Comparison of ENCODE assay signal across 20 mouse cellular contexts in genomic region chr11:6029790-6030189, GRCm38 (mm10). TPM values are rescaled to one million over a fixed set of nuclear protein-coding genes. Genes with fewer than 3 reads are reported as not detected.
A peak's percentile ranks its signal among the peaks of the same experiment; 100 is the strongest.
DNase-seq lines count a peak whose midpoint lies in the region; ATAC-seq and TF ChIP-seq lines count a peak whose summit lies in the region.
"Had no signal": no experiment of that assay in that cellular context is flagged by ENCODE, and none has a peak within 500 bp of the region (broad histone marks: within the 10 kb centered on the region; RNA-seq: fewer than 3 reads in every experiment).

No protein-coding gene starts in this region.

- H3K4me3 ChIP-seq in cerebellum, adult 2 months (replicated peaks; ENCODE audit: insufficient read depth, low read depth, low read length): no peak overlapping the region
- H3K4me3 ChIP-seq in forebrain, embryonic 13.5 days: no peak overlapping the region
- no peak overlapping the region for H3K4me3 ChIP-seq in forebrain, embryonic 12.5 days (replicated peaks)
- H3K4me3 ChIP-seq in hindbrain, postnatal 0 days (ENCODE audit: low read length): no peak overlapping the region
- H3K4me3 ChIP-seq in hindbrain, embryonic 16.5 days (ENCODE audit: low read length): no peak overlapping the region
- no peak overlapping the region for H3K4me3 ChIP-seq in myocyte
- H3K4me3 ChIP-seq: embryonic facial prominence, embryonic 10.5 days; heart, embryonic 13.5 days; hindbrain, embryonic 12.5 days had no signal

- DNase-seq in cerebellum, adult 2 months: peak in 1 of 2 experiments; percentile 34
- DNase-seq in cerebellum, adult 8-10 months: no peak
- no peak for DNase-seq in hindbrain, postnatal 0 days (ENCODE audit: low spot score)
- DNase-seq in thymus, postnatal 14 days: no peak
- DNase-seq: adrenal gland, postnatal 25 days; gastrocnemius, postnatal 36 days; heart, adult 11 months; heart, postnatal 4 days; kidney, adult 9 months had no signal

- H3K36me3 ChIP-seq in forebrain, embryonic 13.5 days (ENCODE audit: poor library complexity, severe bottlenecking): no peaks in the 10 kb centered on the region
- no peaks in the 10 kb centered on the region for H3K36me3 ChIP-seq in forebrain, embryonic 12.5 days (replicated peaks)
- H3K36me3 ChIP-seq in hindbrain, postnatal 0 days (ENCODE audit: insufficient read depth, low read length): no peaks in the 10 kb centered on the region
- H3K36me3 ChIP-seq in hindbrain, embryonic 16.5 days (ENCODE audit: control insufficient read depth, insufficient read depth, low read length): peaks cover 4% of the 10 kb centered on the region; the same call in 1 of the 2 replicates
- no peaks in the 10 kb centered on the region for H3K36me3 ChIP-seq in myocyte (ENCODE audit: control insufficient read depth, insufficient read depth)
- H3K36me3 ChIP-seq: embryonic facial prominence, embryonic 10.5 days; heart, embryonic 13.5 days; hindbrain, embryonic 12.5 days had no signal

- H3K9ac ChIP-seq in forebrain, embryonic 13.5 days: no peak overlapping the region
- no peak overlapping the region for H3K9ac ChIP-seq in forebrain, embryonic 12.5 days
- H3K9ac ChIP-seq in hindbrain, postnatal 0 days (replicated peaks; ENCODE audit: low read length): no peak overlapping the region
- H3K9ac ChIP-seq in hindbrain, embryonic 16.5 days (ENCODE audit: low read depth, low read length): no peak overlapping the region
- H3K9ac ChIP-seq: heart, embryonic 13.5 days; hindbrain, embryonic 12.5 days had no signal

- TF ChIP-seq POLR2A in cerebellum, adult 2 months (IDR thresholded peaks at IDR 0.05; ENCODE audit: borderline replicate concordance, insufficient read depth, low read length): no peak
- no peak for TF ChIP-seq POLR2A in myocyte (IDR thresholded peaks at IDR 0.05; ENCODE audit: insufficient read length, low read depth)

- H3K9me3 ChIP-seq in forebrain, embryonic 13.5 days (replicated peaks): no peaks in the 10 kb centered on the region
- no peaks in the 10 kb centered on the region for H3K9me3 ChIP-seq in forebrain, embryonic 12.5 days
- no peaks in the 10 kb centered on the region for H3K9me3 ChIP-seq in hindbrain, postnatal 0 days (ENCODE audit: low read length)
- H3K9me3 ChIP-seq in hindbrain, embryonic 16.5 days (ENCODE audit: control insufficient read depth, low read length): no peaks in the 10 kb centered on the region
- H3K9me3 ChIP-seq: embryonic facial prominence, embryonic 10.5 days; heart, embryonic 13.5 days; hindbrain, embryonic 12.5 days had no signal

- WGBS in cerebellum, adult 2 months: 76% methylated on average over 3 of the region's 3 CpGs
- 86% methylated on average over 3 of the region's 3 CpGs for WGBS in forebrain, embryonic 13.5 days
- 70% methylated on average over 3 of the region's 3 CpGs for WGBS in forebrain, embryonic 12.5 days
- 74% methylated on average over 3 of the region's 3 CpGs for WGBS in hindbrain, postnatal 0 days
- 75% methylated on average over 3 of the region's 3 CpGs for WGBS in hindbrain, embryonic 16.5 days

- no peaks in the 10 kb centered on the region for H3K79me2 ChIP-seq in myocyte (ENCODE audit: control insufficient read depth, insufficient read depth)

- no peak for TF ChIP-seq CTCF in cerebellum, adult 2 months (IDR thresholded peaks at IDR 0.05; ENCODE audit: borderline replicate concordance, insufficient read depth, low read depth, low read length)
- no peak for TF ChIP-seq CTCF in hindbrain, postnatal 0 days (IDR thresholded peaks at IDR 0.05; ENCODE audit: low read depth)

- peak overlapping the region; percentile 90 for H3K27ac ChIP-seq in cerebellum, adult 2 months (ENCODE audit: insufficient read depth, low read length)
- peak overlapping the region; percentile 57; the same call in 1 of the 2 replicates for H3K27ac ChIP-seq in forebrain, embryonic 13.5 days
- no peak overlapping the region for H3K27ac ChIP-seq in forebrain, embryonic 12.5 days
- peak overlapping the region; percentile 77 for H3K27ac ChIP-seq in hindbrain, postnatal 0 days
- no peak overlapping the region; the same call in 1 of the 2 replicates for H3K27ac ChIP-seq in hindbrain, embryonic 16.5 days (ENCODE audit: low read depth, low read length)
- H3K27ac ChIP-seq: embryonic facial prominence, embryonic 10.5 days; heart, embryonic 13.5 days; hindbrain, embryonic 12.5 days; kidney, postnatal 0 days had no signal

- no peak overlapping the region for H3K4me2 ChIP-seq in forebrain, embryonic 13.5 days
- no peak overlapping the region for H3K4me2 ChIP-seq in forebrain, embryonic 12.5 days
- H3K4me2 ChIP-seq in hindbrain, postnatal 0 days (ENCODE audit: low read depth, low read length): no peak overlapping the region
- H3K4me2 ChIP-seq in hindbrain, embryonic 16.5 days (ENCODE audit: low read length): no peak overlapping the region
- H3K4me2 ChIP-seq in myocyte (ENCODE audit: low read depth): no peak overlapping the region
- H3K4me2 ChIP-seq: heart, embryonic 13.5 days; hindbrain, embryonic 12.5 days had no signal

- peaks cover 75% of the 10 kb centered on the region for H3K4me1 ChIP-seq in cerebellum, adult 2 months (ENCODE audit: control insufficient read depth, insufficient read depth, low read length)
- H3K4me1 ChIP-seq in forebrain, embryonic 13.5 days: peaks cover 10% of the 10 kb centered on the region; the same call in 1 of the 2 replicates
- H3K4me1 ChIP-seq in forebrain, embryonic 12.5 days: no peaks in the 10 kb centered on the region
- H3K4me1 ChIP-seq in hindbrain, postnatal 0 days (ENCODE audit: insufficient read depth, low read length): peaks cover 13% of the 10 kb centered on the region
- H3K4me1 ChIP-seq in hindbrain, embryonic 16.5 days (ENCODE audit: control insufficient read depth, insufficient read depth, low read depth, low read length): peaks cover 3% of the 10 kb centered on the region

- no peak for ATAC-seq in forebrain, embryonic 13.5 days
- ATAC-seq in forebrain, embryonic 12.5 days (ENCODE audit: low FRiP score): no peak
- ATAC-seq in hindbrain, postnatal 0 days: no peak
- ATAC-seq in hindbrain, embryonic 16.5 days: no peak
- ATAC-seq: activated CD4-positive, CD25-positive, alpha-beta regulatory T cell, adult 4 months; inflammation-experienced regulatory T-cells, adult 6 months; Patski had no signal

- H3ac ChIP-seq in myocyte (ENCODE audit: control insufficient read depth, insufficient read length): no peak overlapping the region

- H3K27me3 ChIP-seq in cerebellum, adult 2 months (ENCODE audit: control insufficient read depth, insufficient read depth, low read length): no peaks in the 10 kb centered on the region
- H3K27me3 ChIP-seq in forebrain, embryonic 13.5 days: no peaks in the 10 kb centered on the region
- H3K27me3 ChIP-seq in forebrain, embryonic 12.5 days: no peaks in the 10 kb centered on the region
- H3K27me3 ChIP-seq in hindbrain, postnatal 0 days (ENCODE audit: insufficient read depth, low read length): no peaks in the 10 kb centered on the region
- no peaks in the 10 kb centered on the region for H3K27me3 ChIP-seq in hindbrain, embryonic 16.5 days (replicated peaks; ENCODE audit: control insufficient read depth, insufficient read depth, low read length)
- peaks cover 7% of the 10 kb centered on the region for H3K27me3 ChIP-seq in myocyte (ENCODE audit: control insufficient read depth, insufficient read depth, insufficient read length)
- H3K27me3 ChIP-seq: heart, embryonic 13.5 days; hindbrain, embryonic 12.5 days; Patski had no signal

TF ChIP-seq in myocyte, 11 proteins besides CTCF, POLR2A, EP300 and RAD21:
- TF ChIP-seq MYOD1 (IDR thresholded peaks at IDR 0.05; ENCODE audit: control insufficient read depth in 1 of 3, insufficient read length in 2 of 3, low read depth in 2 of 3) (peak in 2 of 3 experiments; percentile 2 to 76), TCF3 (IDR thresholded peaks at IDR 0.05; ENCODE audit: insufficient read length, low read depth) (peak; percentile 37), MYOG (IDR thresholded peaks at IDR 0.05; ENCODE audit: control insufficient read depth in 1 of 3, insufficient read depth in 1 of 3, insufficient read length in 2 of 3, low read depth in 2 of 3) (peak; percentile 25 to 84 (median 43)), SRF (IDR thresholded peaks at IDR 0.05; ENCODE audit: control insufficient read depth, insufficient read length, low read depth) (no peak)

RNA-seq across cellular contexts. Expression of gene Camk2b, which starts 36.4 kb away (rescaled TPM):
- polyA plus RNA-seq in cerebellum, adult 2 months (2012; rRNA removed): 479 and 518 TPM in 2 replicates
- 26.1 and 32.8 TPM in 2 replicates for polyA plus RNA-seq in forebrain, embryonic 13.5 days (2015; fragmentation: Nextera tagmentation; extraction: Ambion mirVana)
- polyA plus RNA-seq in forebrain, embryonic 12.5 days (2016; fragmentation: Nextera tagmentation; extraction: Ambion mirVana): 11.0 and 11.7 TPM in 2 replicates
- 188 and 212 TPM in 2 replicates for total RNA-seq in hindbrain, postnatal 0 days (2014; rRNA removed)
- 160 and 165 TPM in 2 replicates for polyA plus RNA-seq in hindbrain, postnatal 0 days (2015; fragmentation: Nextera tagmentation; extraction: Ambion mirVana)
- 138 and 140 TPM in 2 replicates for polyA plus RNA-seq in hindbrain, embryonic 16.5 days (2015; fragmentation: Nextera tagmentation; extraction: Ambion mirVana)
- polyA plus RNA-seq in myocyte (2012; fragmentation: generic; extraction: Trizol): 1.5 TPM

Comparison
In these comparisons a context has a peak if more than half of its experiments do, and no peak if none do; other contexts are left out.
1. H3K27ac ChIP-seq: peak in cerebellum, adult 2 months (single experiment), forebrain, embryonic 13.5 days (single experiment) and hindbrain, postnatal 0 days (single experiment); none in forebrain, embryonic 12.5 days (single experiment) and hindbrain, embryonic 16.5 days (single experiment).